Mouse (Mus musculus): Measurements from ENCODE around the gene Rps3a1.
"Not testable (repeated sequence)": the region's sequence is repeated elsewhere in the genome, so short reads cannot be mapped to it uniquely, and the experiment has no call there.

Rps3a1 gene

DNA sequence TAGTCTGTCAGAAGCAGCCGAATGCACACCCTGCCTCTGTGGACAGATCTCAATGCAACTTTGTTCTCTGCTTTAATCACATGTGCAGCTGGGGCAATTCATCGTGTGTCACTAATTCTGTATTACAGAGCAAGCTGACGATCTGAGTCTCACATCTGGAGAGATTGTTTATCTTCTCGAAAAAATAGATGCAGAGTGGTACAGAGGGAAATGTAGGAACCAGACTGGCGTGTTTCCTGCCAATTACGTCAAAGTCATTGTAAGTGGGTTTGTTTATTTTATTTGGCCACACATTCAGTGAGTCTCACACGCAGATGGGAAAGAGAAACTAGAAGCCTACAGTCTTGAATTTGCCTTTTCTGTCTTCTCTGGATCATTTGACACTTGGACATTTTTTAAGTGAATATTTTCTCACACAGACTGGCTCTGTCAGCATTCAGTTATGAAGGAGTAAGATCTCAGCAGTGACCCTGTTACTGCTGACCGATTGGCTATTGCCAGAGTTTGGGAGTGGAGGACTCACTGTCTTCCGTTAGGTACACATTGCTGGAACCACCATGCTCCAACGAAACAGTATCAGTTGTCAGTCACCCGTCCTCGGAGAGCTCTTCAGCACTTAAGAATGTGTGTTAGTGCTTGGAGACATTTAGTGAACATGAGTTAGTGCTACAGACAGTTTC lies 27.7 kb downstream of the Rps3a1 start:
- peak; percentile 23 to 25 for DNase-seq

DNA sequence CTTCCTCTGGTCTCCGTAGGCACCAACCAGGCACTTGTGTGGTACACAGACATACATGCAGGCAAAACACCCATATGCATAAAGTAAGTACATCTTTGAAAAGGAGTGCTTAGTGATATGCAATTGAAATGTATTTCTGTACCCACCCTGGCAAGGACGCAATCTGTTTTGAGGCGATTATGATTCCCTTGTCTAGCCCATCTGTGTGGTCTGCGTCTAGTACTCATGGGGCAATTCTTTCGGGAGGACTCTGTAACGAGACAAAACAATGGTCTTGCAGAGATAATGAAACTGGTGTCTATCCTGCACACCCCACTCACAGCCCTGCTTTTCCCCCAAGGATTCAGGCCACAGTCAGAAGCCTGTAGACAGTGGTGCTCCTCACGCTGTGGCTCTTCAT lies 29.7 kb downstream of the Rps3a1 start:
- no peak for DNase-seq

DNA sequence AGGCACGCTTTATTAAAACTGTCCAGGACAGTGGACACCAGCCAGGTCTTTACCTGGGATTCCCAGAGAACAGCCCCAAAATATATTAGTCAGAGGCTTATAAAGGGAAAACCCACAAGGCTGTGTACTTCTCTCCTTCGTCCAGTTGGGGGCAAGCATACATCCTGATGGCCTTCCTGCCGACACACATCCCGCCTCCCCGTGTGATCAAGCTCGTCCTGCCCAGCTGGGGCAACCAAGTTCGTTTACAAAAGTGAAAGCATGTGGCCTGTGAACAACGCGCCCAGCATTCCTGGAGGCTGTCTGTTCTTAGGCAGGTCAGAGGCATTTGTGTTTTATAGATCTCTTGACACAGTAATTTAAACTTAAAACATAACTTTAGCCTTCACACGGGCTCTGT lies 32.4 kb downstream of the Rps3a1 start:
- peak; percentile 49 to 59 for DNase-seq

DNA sequence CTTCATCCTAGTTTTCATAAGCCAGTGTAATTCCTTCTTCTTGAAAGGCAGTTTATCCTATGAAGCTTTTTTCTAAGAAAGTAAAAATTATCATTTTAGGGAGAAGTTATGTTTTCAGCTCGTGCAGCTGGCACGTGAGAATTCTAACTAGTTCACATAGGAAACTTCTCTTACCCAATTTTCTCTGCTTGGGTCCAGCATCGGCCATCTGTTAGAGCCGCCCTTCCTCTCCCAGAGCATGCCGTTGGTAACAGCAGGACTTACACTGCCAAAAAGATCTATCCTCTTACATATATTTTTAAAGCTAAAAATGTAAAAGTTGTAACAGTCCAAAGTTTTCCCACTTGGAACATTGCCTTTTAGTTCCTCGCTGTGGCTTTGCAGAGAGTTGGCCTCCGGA lies 33.4 kb downstream of the Rps3a1 start:
- no peak for DNase-seq

DNA sequence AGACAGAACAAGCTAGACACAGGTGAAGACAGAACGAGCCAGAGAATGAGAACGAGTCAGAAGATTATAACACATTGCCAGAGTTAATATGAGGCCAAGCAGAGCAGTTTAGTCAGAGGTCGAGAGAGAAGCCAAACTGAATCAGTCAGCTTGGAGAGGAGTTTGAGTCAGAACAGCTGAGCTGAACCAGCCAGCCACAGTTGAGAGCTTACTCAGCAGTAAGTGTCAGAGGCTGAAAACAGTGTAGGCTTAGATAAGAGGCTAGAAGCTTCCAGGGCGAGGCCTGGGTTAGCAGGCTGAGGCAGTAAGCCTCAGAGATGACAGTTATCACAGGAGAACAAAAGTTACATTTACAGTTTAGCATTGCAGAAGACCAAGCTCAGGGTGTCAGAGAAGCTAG lies 33.9 kb downstream of the Rps3a1 start:
- DNase-seq, result no peak

DNA sequence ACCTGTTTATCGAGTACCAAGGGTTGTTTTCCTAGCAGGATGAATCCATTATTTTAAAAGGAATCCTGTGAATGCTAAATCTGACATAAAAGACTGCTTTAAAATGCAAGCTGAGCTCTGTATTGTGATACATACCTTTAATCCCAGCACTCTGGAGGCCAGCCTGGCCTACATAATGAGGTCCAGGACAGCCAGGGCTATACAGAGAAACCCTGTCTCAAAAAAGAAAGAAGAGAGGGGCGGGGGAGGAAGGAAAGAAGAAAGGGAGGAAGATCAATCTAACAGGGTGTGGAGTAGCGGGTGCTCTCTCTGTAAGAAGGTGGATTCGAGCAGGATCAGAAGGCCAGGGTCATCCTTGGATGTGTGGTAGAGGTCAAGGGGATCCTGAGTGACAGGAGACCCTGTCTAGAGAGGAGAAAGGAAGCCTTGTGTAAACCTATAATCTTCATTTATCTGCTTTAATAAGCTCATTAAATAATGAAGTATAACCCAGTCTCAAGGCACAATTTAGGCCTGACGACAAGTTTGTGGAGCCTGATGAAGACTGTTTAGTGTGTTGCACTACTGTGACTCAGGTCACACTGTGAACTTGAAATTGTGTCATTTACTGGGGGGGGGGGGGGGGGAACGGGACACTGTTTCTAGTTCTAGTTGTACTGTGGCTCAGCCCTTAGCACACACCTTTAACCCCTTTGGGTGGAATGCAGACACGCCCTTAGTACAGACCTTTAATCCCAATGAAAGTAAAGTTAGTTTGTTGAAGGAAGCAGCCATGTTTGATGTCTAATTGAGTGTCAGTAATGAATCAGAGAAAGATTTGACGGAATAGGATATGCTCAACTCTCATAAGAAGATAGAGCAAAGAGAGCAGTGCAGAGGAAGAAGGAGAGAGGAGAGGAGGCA lies 34.6 kb downstream of the Rps3a1 start:
- DNase-seq, result no peak

DNA sequence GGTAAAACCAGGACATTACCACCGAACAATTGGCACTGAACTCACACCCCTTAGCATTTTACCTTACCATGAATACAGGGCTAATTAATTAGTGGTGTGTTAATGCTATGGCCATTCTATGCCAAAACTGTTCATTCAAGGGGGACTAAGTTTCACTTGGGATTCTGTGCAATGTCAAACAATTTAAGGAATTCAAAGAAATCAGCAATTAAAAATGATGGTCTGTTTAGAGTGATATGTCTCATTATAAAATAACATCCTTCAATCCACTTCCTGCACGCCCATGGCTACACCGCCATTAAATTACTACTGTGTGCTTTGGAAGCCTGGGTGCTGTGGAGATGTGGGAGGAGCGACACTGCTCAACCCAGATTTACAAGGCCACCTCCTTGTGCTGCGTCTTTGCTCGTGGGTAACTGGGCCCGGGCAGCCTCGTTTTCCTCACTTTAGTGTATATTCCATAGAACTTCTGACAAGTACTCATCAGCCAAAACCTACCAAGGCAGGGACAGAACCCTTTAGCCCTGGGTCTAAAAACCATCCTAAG lies 36.3 kb downstream of the Rps3a1 start:
- DNase-seq, result no peak

DNA sequence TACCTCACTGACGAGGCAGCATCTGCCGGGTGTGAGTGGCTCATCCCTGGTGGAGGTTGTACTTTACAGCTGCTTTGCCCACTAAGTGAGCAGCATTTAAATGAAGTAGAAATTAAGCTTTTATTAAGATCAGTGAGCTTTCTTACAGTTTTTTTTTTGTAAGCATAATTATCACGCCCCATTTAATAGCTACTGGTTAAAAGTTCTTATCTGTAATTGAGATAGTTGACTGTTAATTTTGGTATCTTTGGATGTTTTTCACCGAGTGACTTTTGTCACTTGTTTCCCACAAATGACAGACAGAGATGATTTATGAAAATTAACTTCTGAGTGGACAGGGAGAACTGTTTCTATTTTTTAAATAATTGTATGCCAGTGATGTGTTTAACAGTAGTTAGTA lies 37.6 kb downstream of the Rps3a1 start:
- DNase-seq, result no peak

DNA sequence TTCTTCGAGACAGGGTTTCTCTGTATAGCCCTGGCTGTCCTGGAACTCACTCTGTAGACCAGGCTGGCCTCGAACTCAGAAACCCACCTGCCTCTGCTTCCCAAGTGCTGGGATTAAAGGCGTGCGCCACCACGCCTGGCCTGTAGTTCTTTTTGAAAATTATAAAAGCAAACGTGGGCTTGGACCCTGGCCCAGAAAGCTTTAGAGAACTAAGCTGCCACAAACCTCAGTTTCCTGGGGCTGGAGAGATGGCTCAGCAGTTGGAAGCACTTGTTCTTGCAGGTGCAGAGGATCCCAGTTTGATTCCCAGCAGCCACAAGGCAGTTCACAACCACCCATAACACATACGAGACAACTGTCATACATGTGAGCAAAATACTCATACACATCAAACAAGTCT lies 38.1 kb downstream of the Rps3a1 start:
- DNase-seq, result not testable (repeated sequence)

DNA sequence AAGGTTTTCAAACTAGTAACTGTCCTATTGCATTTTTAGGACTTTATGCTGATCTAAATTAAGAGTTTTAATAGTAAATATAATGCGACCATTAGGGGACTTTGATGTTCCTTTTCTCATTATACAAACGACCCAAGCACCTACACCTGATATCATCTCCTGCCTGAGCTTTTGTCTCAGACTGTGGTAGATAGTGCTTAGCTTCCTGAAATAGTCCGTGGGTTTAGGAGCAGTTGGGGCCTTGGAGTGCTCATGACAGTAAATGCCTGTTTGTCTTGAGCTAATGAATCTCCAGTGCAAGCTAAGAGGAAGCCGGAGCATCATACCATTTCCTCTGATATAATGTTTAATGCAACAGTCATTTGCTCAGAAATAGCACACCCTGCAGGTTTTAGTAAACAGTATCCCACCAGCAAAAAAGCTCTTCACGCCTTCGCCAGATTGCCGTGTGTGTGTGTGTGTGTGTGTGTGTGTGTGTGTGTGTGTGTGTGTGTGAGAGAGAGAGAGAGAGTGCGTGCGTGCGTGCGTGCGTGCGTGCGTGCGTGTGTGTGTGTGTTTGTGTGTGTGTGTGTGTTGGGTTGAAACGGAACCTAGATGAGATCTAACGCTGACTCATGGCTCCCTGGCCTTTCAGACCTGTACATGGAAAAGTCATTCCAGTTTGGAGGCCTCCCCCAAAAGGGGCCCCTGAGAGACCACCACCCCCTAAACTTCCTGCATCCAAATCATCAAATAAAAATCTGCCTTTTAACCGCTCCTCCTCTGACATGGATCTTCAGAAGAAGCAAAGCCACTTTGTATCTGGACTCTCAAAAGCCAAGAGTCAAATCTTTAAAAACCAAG lies 38.8 kb downstream of the Rps3a1 start:
- DNase-seq, result no peak

DNA sequence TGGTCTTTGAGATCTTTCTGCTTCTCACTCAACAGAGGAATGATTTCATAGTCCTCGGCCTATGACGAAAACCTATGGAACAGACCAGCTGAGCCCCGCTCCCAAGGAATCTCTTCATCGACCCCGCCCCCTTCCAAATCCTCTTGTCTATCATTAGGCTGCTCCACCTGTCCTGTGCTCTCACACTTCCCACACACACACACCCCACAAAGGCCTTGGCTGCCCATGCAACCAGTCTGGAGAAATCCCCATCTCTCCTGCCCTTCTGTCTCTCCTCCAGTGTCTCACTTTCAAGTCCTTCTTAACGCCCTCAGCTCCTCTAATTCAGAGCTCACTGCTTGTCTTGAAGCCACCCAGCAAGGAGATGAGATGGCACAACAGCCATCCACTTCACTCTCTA lies 40.5 kb downstream of the Rps3a1 start:
- no peak for DNase-seq

DNA sequence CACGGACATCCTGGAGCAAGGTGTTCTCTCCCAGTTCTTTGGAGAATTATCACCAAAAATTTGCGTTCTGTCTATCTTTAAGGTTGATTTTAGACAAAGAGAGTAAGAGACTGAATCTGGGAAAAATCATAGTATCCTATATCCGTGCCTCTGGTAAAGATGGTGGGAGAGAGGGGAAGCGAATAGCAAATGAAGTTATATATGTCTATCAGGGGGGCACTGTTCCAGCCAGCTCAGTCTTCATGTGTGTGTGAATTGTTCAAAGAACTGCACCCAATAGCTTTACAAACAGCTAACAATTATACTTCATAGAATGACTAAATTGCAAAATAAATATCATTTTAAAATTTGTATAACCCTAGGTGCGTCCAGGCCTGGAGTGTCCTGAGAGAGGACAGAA lies 48.6 kb downstream of the Rps3a1 start:
- no peak for DNase-seq

DNA sequence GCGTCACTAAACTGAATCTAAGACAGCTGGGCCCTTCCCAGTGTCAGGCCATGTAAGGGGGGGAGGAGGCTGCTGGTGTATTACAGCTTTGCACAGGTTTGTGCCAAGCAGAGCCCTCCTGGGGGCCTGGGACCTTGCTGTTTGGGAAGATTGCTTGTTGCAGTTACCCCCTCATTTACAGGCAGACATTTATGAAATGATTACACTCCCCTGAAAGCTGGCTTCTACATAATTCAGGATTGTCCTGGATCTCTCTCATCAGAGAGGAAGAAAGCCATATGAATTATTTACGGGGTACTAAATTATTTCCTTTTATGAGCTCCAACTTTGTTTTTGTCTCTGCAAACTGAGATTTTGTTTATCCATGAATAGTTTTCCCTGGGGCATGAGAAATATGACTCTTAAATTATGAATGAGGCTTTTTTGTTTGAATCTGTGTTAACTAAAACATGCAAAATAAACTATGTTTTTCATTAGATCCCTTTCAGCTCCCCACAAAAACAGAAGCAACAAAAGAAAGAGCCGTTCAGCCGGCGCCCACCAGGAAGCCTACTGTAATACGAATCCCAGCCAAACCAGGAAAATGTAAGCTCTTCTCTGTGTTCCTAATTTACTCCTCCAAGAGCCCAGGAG lies 49.2 kb downstream of the Rps3a1 start:
- no peak for DNase-seq
